Mouse (Mus musculus) liver, embryonic 16.5 days (tissue): Measurements from ENCODE around the gene Rtl6. TPM values are rescaled to one million over a fixed set of nuclear protein-coding genes. Genes with fewer than 3 reads are reported as not detected.

ENCODE experiments used
- ATAC-seq: fragments of 200-750 bp; cut with Nextera tagmentation; 2 replicates; pipeline ENCODE4 v1.8.0; 2017; ENCODE audit warnings: low read depth, mild to moderate bottlenecking, moderate number of reproducible peaks, moderate library complexity
- H3K27ac ChIP-seq: fragments of 300-500 bp; sonication (generic); 2 replicates; pipeline ENCODE4 v1.5.1; 2014; ENCODE audit warnings: mild to moderate bottlenecking, low read length
- H3K27me3 ChIP-seq: fragments of 300-500 bp; sonication (generic); 2 replicates; pipeline ENCODE4 v1.6.1; 2014; ENCODE audit warnings: low read depth, low read length, mixed read lengths; ENCODE audit not compliant: control insufficient read depth, insufficient read depth
- H3K36me3 ChIP-seq: fragments of 300-500 bp; sonication (generic); 2 replicates; pipeline ENCODE4 v1.6.1; 2014; ENCODE audit warnings: mild to moderate bottlenecking; ENCODE audit not compliant: control insufficient read depth, insufficient read depth
- H3K4me1 ChIP-seq: fragments of 300-500 bp; sonication (generic); 2 replicates; pipeline ENCODE4 v1.6.1; 2014; ENCODE audit warnings: low read depth, low read length, mixed read lengths; ENCODE audit not compliant: control insufficient read depth
- H3K4me2 ChIP-seq: fragments of 300-500 bp; sonication (generic); 2 replicates; pipeline ENCODE4 v1.6.1; 2014; ENCODE audit warnings: low read depth, low read length, mixed read lengths
- H3K4me3 ChIP-seq: fragments of 300-500 bp; sonication (generic); 2 replicates; pipeline ENCODE4 v1.5.1; 2014; ENCODE audit warnings: low read depth, mild to moderate bottlenecking, low read length
- H3K9ac ChIP-seq: fragments of 300-500 bp; sonication (generic); 2 replicates; pipeline ENCODE4 v1.6.1; 2014; ENCODE audit warnings: low read depth, low read length
- H3K9me3 ChIP-seq: fragments of 300-500 bp; sonication (generic); replicated peaks from 2 replicates; pipeline ENCODE4 v1.6.1; 2016; ENCODE audit warnings: low read length; ENCODE audit not compliant: control insufficient read depth
- WGBS: fragments of 180-500 bp; shearing (Covaris S2); extraction: QIAGEN DNeasy Blood & Tissue Kit; methylation state at CpG from one replicate; pipeline ENCODE4 v1.1.7; 2014; ENCODE audit not compliant: insufficient replicate concordance; 5-methylcytosine and 5-hydroxymethylcytosine counted together
- polyA plus RNA-seq: library from polyadenylated mRNA; unstranded; fragments of >200 nt; fragmentation: Nextera tagmentation; extraction: Ambion mirVana; gene quantifications from 2 replicates; pipeline ENCODE4 v1.2.1, GENCODE M21; 2015

Gene Rtl6
- 0.81 and 1.0 TPM in 2 replicates for polyA plus RNA-seq

- Histone ChIP-seq H3K4me2 (peak within 1 kb of the TSS; percentile 68), H3K27me3 (no peaks in the 10 kb centered on the region), H3K4me1 (no peaks in the 10 kb centered on the region), H3K9me3 (no peaks in the 10 kb centered on the region), H3K27ac (no peak within 1 kb of the TSS), H3K9ac (peak within 1 kb of the TSS; percentile 53), H3K36me3 (no peaks in the 10 kb centered on the region), H3K4me3 (peak within 1 kb of the TSS; percentile 62)
- ATAC-seq, result peak; percentile 78
- 12% methylated on average over 59 of the region's 59 CpGs for WGBS
Measured at GRCm38 (mm10) chr15:84557189-84557921, at the start of gene Rtl6. TSS of gene Rtl6 (minus strand) at chr15:84557823.

DNA sequence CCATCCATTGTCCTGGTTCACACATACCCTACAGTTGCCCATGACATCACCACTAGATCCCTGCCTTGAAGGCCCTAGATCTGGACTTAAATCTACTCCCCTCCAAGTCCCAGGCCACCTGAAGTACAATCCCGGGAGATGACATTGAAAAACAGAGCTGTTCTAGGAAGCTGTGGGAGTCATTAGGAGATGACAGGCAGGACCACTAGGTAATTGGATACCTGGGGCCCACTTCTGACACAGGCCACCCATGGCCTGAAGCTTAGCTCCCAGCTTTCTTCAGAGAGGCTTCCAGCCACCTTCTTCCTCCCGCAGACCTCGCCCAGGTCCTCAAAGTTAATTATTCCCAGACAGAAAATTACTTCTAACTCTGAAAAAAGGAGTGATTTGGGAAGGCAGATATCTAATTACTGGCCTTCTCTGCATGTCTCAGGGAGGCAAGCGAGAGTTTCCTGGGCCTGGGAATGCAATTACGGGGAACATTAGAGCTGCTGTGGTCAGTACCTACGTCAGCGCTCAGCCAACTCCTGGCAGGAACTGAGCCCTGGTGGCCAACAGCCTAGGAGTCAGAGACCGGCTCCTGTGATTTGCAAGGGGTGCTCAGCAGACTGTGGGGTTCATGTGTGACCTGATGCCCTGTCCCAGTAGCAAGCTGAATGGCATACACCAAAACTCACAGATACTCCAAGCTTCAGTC is 45.8 kb upstream of the Rtl6 start:
- H3K9ac ChIP-seq, result no peak overlapping the region
- H3K4me1 ChIP-seq, result no peaks in the 10 kb centered on the region
- no peaks in the 10 kb centered on the region for H3K27me3 ChIP-seq
- H3K4me3 ChIP-seq, result no peak overlapping the region
- H3K36me3 ChIP-seq, result no peaks in the 10 kb centered on the region
- no peak for ATAC-seq
- no peak overlapping the region for H3K27ac ChIP-seq
- H3K4me2 ChIP-seq, result no peak overlapping the region
- H3K9me3 ChIP-seq, result no peaks in the 10 kb centered on the region
- WGBS, result 67% methylated on average over 8 of the region's 8 CpGs

DNA sequence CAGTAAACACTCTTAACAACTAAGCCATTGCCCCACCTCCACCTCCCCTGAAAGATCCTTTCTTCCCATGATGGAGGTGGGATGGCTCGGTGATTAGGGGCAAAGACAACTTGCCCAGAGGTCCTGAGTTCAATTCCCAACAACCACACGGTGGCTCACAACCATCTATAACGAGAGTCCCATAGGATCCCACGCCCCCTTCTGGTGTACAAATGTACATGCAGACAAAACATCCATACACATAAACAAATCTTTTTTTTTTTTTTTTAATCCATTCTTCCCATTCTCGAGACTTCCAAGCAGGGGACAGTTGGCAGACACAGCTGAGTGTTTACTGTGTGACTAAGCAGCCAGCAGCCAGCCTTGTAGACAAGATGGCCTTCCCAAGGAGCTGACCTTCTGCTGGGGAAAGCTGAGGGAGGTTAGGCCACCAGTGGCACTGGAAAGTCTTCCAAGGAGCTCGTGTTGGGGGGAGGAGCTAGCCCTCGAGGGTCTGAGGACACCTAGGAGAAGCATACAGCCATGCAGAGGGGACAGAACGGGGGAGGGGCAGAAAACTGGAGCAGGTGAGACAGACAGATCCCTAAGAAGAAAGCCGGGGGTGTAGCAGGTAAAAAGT is 43.5 kb upstream of the Rtl6 start:
- Histone ChIP-seq H3K9me3 (no peaks in the 10 kb centered on the region), H3K4me2 (no peak overlapping the region), H3K36me3 (no peaks in the 10 kb centered on the region), H3K27ac (no peak overlapping the region), H3K27me3 (no peaks in the 10 kb centered on the region), H3K4me1 (no peaks in the 10 kb centered on the region), H3K9ac (no peak overlapping the region), H3K4me3 (no peak overlapping the region)
- no peak for ATAC-seq
- 54% methylated on average over 9 of the region's 9 CpGs for WGBS

DNA sequence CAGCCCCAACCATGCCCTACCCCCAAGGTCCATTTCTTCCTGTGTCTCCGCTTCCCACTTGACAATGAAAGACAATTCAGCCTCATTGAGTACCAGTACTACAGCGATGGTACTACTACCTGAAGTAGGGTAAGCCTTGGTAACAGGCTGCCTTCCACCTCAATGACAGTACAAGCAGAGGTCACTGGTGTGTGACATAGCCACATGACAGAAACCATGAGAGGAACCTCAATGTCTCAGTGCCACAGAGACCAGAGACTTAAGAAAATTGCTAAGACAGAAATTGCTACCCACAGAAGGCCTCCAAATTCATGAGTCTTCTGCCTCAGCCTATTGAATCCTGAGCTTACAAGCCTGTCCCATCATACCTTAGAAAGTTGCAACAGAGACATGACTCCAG is 41.3 kb upstream of the Rtl6 start:
- no peaks in the 10 kb centered on the region for H3K27me3 ChIP-seq

DNA sequence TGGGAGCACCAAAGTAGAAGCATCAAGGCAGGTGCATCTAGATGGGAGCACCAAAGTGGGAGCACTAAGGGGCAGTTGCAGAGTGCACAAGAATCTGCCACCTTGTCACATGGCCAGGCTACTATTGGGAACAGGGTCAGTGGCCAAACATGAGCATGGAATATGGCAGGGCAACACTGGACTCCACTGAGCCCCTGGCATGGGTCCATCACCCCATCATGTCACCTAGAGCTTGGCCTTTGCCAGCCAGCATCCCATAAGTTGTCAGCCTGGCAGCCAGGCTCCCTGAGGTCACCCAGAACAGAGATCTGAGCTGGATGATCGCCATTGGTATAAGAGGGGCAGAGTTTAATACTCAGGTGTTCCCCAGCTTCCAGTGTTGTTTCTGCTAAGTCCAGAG is 40.2 kb upstream of the Rtl6 start:
- Histone ChIP-seq H3K27me3 (no peaks in the 10 kb centered on the region), H3K9ac (no peak overlapping the region), H3K4me2 (no peak overlapping the region), H3K4me1 (no peaks in the 10 kb centered on the region; the same call in 1 of the 2 replicates), H3K36me3 (no peaks in the 10 kb centered on the region), H3K9me3 (no peaks in the 10 kb centered on the region), H3K27ac (no peak overlapping the region), H3K4me3 (no peak overlapping the region)
- ATAC-seq, result no peak
- WGBS, result 72% methylated on average over 1 of the region's 1 CpGs

More for the DNA sequence above, 41.3 kb upstream of the Rtl6 start:
- Histone ChIP-seq H3K9ac (no peak overlapping the region), H3K4me3 (no peak overlapping the region), H3K4me1 (no peaks in the 10 kb centered on the region), H3K9me3 (no peaks in the 10 kb centered on the region), H3K27ac (no peak overlapping the region), H3K36me3 (no peaks in the 10 kb centered on the region), H3K4me2 (no peak overlapping the region)
- 68% methylated on average over 2 of the region's 2 CpGs for WGBS
- no peak for ATAC-seq

DNA sequence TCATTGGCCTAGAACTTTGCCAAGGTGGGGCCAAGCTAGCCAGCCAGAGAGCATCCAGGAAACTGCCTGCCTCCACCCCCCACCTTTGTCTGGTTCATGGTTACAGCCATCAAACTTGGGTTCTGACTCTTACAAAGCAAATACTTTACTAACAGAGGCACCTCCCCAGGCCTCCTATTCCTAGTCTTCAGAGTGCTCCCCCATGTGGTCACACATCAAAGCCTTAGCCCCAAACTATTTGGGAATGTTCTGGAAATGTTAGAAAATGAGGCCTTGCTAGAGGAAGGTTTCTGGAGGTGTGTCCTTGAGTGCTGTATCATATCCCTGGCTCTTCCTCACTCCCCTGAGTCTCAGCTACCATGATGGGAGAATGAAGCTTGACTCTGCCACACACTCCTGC is 39.4 kb upstream of the Rtl6 start:
- Histone ChIP-seq H3K4me3 (no peak overlapping the region), H3K27me3 (no peaks in the 10 kb centered on the region), H3K4me2 (no peak overlapping the region), H3K4me1 (no peaks in the 10 kb centered on the region; the same call in 1 of the 2 replicates), H3K27ac (no peak overlapping the region), H3K36me3 (no peaks in the 10 kb centered on the region), H3K9ac (no peak overlapping the region), H3K9me3 (no peaks in the 10 kb centered on the region)
- ATAC-seq, result no peak

DNA sequence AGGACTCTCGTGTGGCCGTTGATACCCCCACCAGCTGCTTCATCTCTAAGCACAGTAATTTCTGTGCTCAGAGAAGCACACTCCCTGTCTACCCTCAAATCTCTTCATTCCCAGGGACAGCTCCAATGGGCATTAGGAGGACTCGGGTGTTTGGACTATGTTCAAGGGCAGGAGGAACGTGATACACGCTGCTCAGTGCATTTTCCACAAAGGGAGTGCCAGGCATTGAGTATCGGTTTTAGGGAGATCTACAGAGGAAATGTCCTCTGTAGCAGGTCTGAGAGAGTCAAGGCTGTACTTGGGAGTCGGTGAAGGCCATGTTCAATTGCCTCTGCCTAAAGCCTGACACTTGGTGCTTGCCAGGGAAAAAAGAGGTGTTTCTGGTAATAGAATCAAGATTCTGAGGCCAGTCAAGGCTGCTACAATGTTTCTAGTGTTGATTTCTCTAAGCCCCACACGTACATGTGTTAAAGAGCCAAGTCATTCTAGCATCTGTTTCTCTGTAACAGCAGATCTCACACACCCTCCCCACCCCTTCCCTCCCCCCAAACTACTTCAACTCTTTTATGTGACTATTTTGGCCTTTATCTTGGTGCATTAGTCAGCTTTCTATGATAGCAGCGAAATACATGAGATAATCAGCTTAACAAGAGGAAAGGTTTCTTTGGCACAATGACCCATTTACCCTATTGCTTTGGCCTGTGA is 37.8 kb upstream of the Rtl6 start:
- H3K36me3 ChIP-seq, result no peaks in the 10 kb centered on the region
- H3K9me3 ChIP-seq, result no peaks in the 10 kb centered on the region
- H3K4me3 ChIP-seq, result no peak overlapping the region
- no peak overlapping the region for H3K27ac ChIP-seq
- no peak overlapping the region for H3K4me2 ChIP-seq
- 49% methylated on average over 9 of the region's 9 CpGs for WGBS
- no peaks in the 10 kb centered on the region; the same call in 1 of the 2 replicates for H3K4me1 ChIP-seq
- ATAC-seq, result no peak
- H3K27me3 ChIP-seq, result no peaks in the 10 kb centered on the region
- no peak overlapping the region for H3K9ac ChIP-seq

DNA sequence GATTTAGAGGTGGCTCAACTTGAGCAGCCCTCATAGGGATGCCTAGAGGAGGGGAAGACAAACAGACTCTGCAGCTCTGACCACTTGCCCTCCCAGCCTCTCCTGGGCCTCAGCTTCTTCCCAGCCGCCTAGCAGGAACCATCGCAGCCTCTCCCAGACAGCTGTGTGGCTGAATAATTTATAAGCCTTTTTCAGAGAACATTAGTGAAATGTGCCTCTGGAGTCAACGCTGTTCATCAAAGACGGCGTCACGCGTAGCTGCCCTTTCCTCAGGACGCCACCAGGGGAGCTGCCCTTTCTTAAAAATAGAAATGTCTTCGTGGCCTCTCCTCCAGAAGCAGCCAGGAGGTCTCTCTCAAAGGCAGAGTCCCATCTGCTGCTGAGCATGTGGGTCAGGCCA is 35.9 kb upstream of the Rtl6 start:
- H3K27ac ChIP-seq, result no peak overlapping the region
- H3K9ac ChIP-seq, result no peak overlapping the region
- ATAC-seq, result no peak
- no peak overlapping the region for H3K4me2 ChIP-seq
- H3K4me3 ChIP-seq, result no peak overlapping the region
- H3K36me3 ChIP-seq, result no peaks in the 10 kb centered on the region
- H3K9me3 ChIP-seq, result no peaks in the 10 kb centered on the region
- WGBS, result 52% methylated on average over 9 of the region's 9 CpGs
- no peaks in the 10 kb centered on the region for H3K27me3 ChIP-seq
- no peaks in the 10 kb centered on the region; the same call in 1 of the 2 replicates for H3K4me1 ChIP-seq
